Mouse (Mus musculus) limb, embryonic 14.5 days (tissue): ENCODE measurements around the gene Ldlrap1. TPM values are rescaled to one million over a fixed set of nuclear protein-coding genes. Genes with fewer than 3 reads are reported as not detected.
"Not testable (repeated sequence)": the region's sequence is repeated elsewhere in the genome, so short reads cannot be mapped to it uniquely, and the experiment has no call there.

Experiments
- ATAC-seq: fragments of 200-750 bp; cut with Nextera tagmentation; 2 replicates; pipeline ENCODE4 v1.8.0; 2017; ENCODE audit warnings: low read depth, moderate number of reproducible peaks, moderate TSS enrichment; ENCODE audit not compliant: low FRiP score
- DNase-seq: peaks from one replicate; pipeline ENCODE4 v3.0.0-alpha.2; 2015; ENCODE audit warnings: low spot score
- H3K27ac ChIP-seq: fragments of 300-500 bp; sonication (generic); replicated peaks from 2 replicates; pipeline ENCODE4 v1.5.1; 2014; ENCODE audit warnings: low read depth, mild to moderate bottlenecking, low read length, moderate library complexity, mixed read lengths
- H3K27me3 ChIP-seq: fragments of 300-500 bp; sonication (generic); 2 replicates; pipeline ENCODE4 v1.6.1; 2014; ENCODE audit warnings: low read length, mixed read lengths; ENCODE audit not compliant: control insufficient read depth, insufficient read depth
- H3K36me3 ChIP-seq: fragments of 300-500 bp; sonication (generic); 2 replicates; pipeline ENCODE4 v1.6.1; 2014; ENCODE audit warnings: mild to moderate bottlenecking, low read length, moderate library complexity, mixed read lengths; ENCODE audit not compliant: control insufficient read depth, insufficient read depth
- H3K4me1 ChIP-seq: fragments of 300-500 bp; sonication (generic); 2 replicates; pipeline ENCODE4 v1.6.1; 2014; ENCODE audit warnings: antibody characterized with exemption, low read length, mixed read lengths; ENCODE audit not compliant: control insufficient read depth, insufficient read depth
- H3K4me2 ChIP-seq: fragments of 300-500 bp; sonication (generic); replicated peaks from 2 replicates; pipeline ENCODE4 v1.6.1; 2014; ENCODE audit warnings: low read depth, mild to moderate bottlenecking, low read length, moderate library complexity; ENCODE audit not compliant: severe bottlenecking
- H3K4me3 ChIP-seq: fragments of 300-500 bp; sonication (generic); replicated peaks from 2 replicates; pipeline ENCODE4 v1.5.1; 2014; ENCODE audit warnings: low read length
- H3K9ac ChIP-seq: fragments of 300-500 bp; sonication (generic); 2 replicates; pipeline ENCODE4 v1.6.1; 2014; ENCODE audit warnings: mild to moderate bottlenecking, low read depth, low read length, moderate library complexity; ENCODE audit not compliant: severe bottlenecking
- H3K9me3 ChIP-seq: fragments of 300-500 bp; sonication (generic); 2 replicates; pipeline ENCODE4 v1.6.1; 2016; ENCODE audit warnings: low read length; ENCODE audit not compliant: control insufficient read depth
- POLR2A ChIP-seq: fragments of 200-500 bp; IDR thresholded peaks from 2 replicates; pipeline ENCODE4 v1.8.0; 2012; ENCODE audit warnings: inconsistent platforms, mild to moderate bottlenecking, moderate library complexity, borderline replicate concordance; ENCODE audit not compliant: insufficient read depth, insufficient read length; ENCODE audit errors: extremely low read depth
- WGBS: fragments of 180-500 bp; shearing (Covaris S2); extraction: QIAGEN DNeasy Blood & Tissue Kit; methylation state at CpG from one replicate; pipeline ENCODE4 v1.1.7; 2014; 5-methylcytosine and 5-hydroxymethylcytosine counted together
- polyA plus RNA-seq, 2 experiments: library from polyadenylated mRNA; depleted of rRNA in 1 of 2; stranded (reverse) in 1 of 2; unstranded in 1 of 2; fragments of >200 nt; fragmentation: Nextera tagmentation in 1 of 2; extraction: Ambion mirVana in 1 of 2; gene quantifications; 2 replicates each; pipeline versions ENCODE4 v1.2.1 to v1.2.3; 2012 to 2014

Ldlrap1 gene
- polyA plus RNA-seq, 2 experiments: 18.0 to 25.1 TPM

- TF ChIP-seq POLR2A: no peak
- Histone ChIP-seq H3K27ac (0 out of 2 replicates have a peak overlapping the region, but pooled peaks have one; percentile 20), H3K4me3 (no peak overlapping the region), H3K9me3 (no peaks in the 10 kb centered on the region), H3K9ac (no peak overlapping the region), H3K4me1 (peaks cover 4% of the 10 kb centered on the region; the same call in 1 of the 2 replicates), H3K36me3 (peaks cover 21% of the 10 kb centered on the region), H3K27me3 (no peaks in the 10 kb centered on the region), H3K4me2 (no peak overlapping the region)
- no peak for DNase-seq
- no peak for ATAC-seq
- WGBS: 63% methylated on average over 6 of the region's 6 CpGs
These were observed 29.8 kb upstream of the Ldlrap1 start for GRCm38 (mm10) chr4:134797621-134798020.

GRCm38 (mm10) chr4:134796581-134797361, 28.9 kb upstream of the Ldlrap1 start:
- no peaks in the 10 kb centered on the region for H3K27me3 ChIP-seq
- TF ChIP-seq POLR2A: no peak
- H3K4me3 ChIP-seq: no peak overlapping the region
- no peak for ATAC-seq
- H3K9me3 ChIP-seq: no peaks in the 10 kb centered on the region
- H3K36me3 ChIP-seq: peaks cover 13% of the 10 kb centered on the region
- H3K4me1 ChIP-seq: peaks cover 4% of the 10 kb centered on the region; the same call in 1 of the 2 replicates
- peak; percentile 49 for DNase-seq
- 22% methylated on average over 7 of the region's 7 CpGs for WGBS
- no peak overlapping the region for H3K9ac ChIP-seq
- no peak overlapping the region for H3K4me2 ChIP-seq
- 0 out of 2 replicates have a peak overlapping the region, but pooled peaks have one; percentile 20 for H3K27ac ChIP-seq

GRCm38 (mm10) chr4:134795819-134796485, 28.1 kb upstream of the Ldlrap1 start:
- TF ChIP-seq POLR2A: no peak
- Histone ChIP-seq H3K27ac (no peak overlapping the region), H3K9ac (no peak overlapping the region), H3K27me3 (no peaks in the 10 kb centered on the region), H3K4me3 (no peak overlapping the region), H3K4me1 (peaks cover 4% of the 10 kb centered on the region; the same call in 1 of the 2 replicates), H3K36me3 (peaks cover 5% of the 10 kb centered on the region; the same call in 1 of the 2 replicates), H3K9me3 (no peaks in the 10 kb centered on the region), H3K4me2 (no peak overlapping the region)
- ATAC-seq (no peak), DNase-seq (no peak)
- 81% methylated on average over 5 of the region's 5 CpGs for WGBS

GRCm38 (mm10) chr4:134794959-134795358, 27.1 kb upstream of the Ldlrap1 start:
- not testable (repeated sequence) for H3K27ac ChIP-seq, H3K36me3 ChIP-seq, H3K4me2 ChIP-seq, H3K27me3 ChIP-seq, H3K4me3 ChIP-seq, H3K4me1 ChIP-seq, DNase-seq, ATAC-seq, H3K9ac ChIP-seq, H3K9me3 ChIP-seq

GRCm38 (mm10) chr4:134793213-134793956, 25.6 kb upstream of the Ldlrap1 start:
- 48% methylated on average over 10 of the region's 10 CpGs for WGBS
- H3K9ac ChIP-seq: no peak overlapping the region
- H3K27ac ChIP-seq: no peak overlapping the region
- H3K27me3 ChIP-seq: no peaks in the 10 kb centered on the region
- DNase-seq (peak; percentile 79), ATAC-seq (no peak)
- no peaks in the 10 kb centered on the region for H3K36me3 ChIP-seq
- no peak for TF ChIP-seq POLR2A
- H3K4me2 ChIP-seq: no peak overlapping the region
- H3K4me3 ChIP-seq: no peak overlapping the region
- peaks cover 4% of the 10 kb centered on the region; the same call in 1 of the 2 replicates for H3K4me1 ChIP-seq
- no peaks in the 10 kb centered on the region for H3K9me3 ChIP-seq
